Mouse (Mus musculus): ENCODE data around the gene Socs3.

DNA sequence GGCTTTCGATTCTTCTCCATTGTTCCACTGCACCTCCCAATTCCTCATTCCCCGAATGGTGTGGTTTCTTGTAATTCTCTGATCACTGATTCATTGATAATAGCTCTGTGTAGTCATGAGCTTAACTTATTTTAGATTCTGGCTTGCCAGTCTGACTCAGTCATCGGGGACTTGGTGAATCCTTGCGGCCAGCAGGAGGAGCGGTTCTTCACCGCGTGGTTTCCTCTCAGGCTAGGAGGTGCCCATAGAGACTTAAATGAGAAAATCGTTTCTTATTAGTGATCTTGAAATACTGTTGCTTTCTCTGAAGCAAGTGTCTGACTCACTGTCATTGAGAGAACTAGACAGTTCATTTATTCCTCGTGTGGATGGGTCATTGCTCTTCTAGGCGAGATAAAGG, 20.1 kb upstream of the Socs3 start:
- TF ChIP-seq POLR2A (IDR thresholded peaks at IDR 0.05; ENCODE audit: low read depth, low read length) (no peak), CTCF (conservative IDR thresholded peaks at IDR 0.05; ENCODE audit: insufficient read depth, insufficient read length, low read depth, low read length) (no peak)

All from kidney, adult 2 months (tissue).